Mouse (Mus musculus): ENCODE measurements around the gene Rbfox1. TPM values are rescaled to one million over a fixed set of nuclear protein-coding genes. Genes with fewer than 3 reads are reported as not detected.

The Rbfox1 gene
- polyA plus RNA-seq, 1 experiment = 1.4 TPM

DNA sequence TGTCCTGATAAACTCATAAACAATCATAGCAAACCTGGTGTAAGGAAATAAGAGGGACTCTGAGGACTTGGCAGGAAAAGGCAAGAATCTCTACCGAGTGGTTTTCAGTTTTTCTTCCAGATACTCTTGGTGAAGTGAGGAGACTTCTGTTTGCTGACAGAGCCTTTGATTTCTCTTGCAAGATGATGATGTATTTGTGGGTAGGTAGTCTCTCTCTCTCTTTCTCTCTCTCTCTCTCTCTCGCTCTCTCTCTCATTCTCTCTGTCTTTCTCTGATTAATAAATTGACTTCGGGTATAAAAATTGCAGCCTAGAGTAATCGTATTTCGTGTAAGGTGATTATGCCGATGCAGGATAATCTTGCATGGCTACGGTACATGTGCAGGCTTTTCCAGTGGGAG, 955.3 kb downstream of the Rbfox1 start:
- Histone ChIP-seq H3K4me3 (ENCODE audit: insufficient read depth, low read length) (no peak overlapping the region), H3K4me1 (ENCODE audit: control insufficient read depth, insufficient read depth, low read length) (peaks cover 9% of the 10 kb centered on the region), H3K27ac (ENCODE audit: insufficient read depth, low read length) (no peak overlapping the region)
- TF ChIP-seq CTCF (IDR thresholded peaks at IDR 0.05; ENCODE audit: borderline replicate concordance, insufficient read depth, low read length) (no peak), POLR2A (IDR thresholded peaks at IDR 0.05; ENCODE audit: low read depth, low read length) (no peak)

GRCm38 (mm10) chr16:6842066-6842785, 957.1 kb downstream of the Rbfox1 start:
- H3K27ac ChIP-seq (ENCODE audit: insufficient read depth, low read length) = no peak overlapping the region; the same call in 1 of the 2 replicates
- TF ChIP-seq POLR2A (IDR thresholded peaks at IDR 0.05; ENCODE audit: low read depth, low read length) (no peak), CTCF (IDR thresholded peaks at IDR 0.05; ENCODE audit: borderline replicate concordance, insufficient read depth, low read length) (no peak)
- no peak overlapping the region for H3K4me3 ChIP-seq (ENCODE audit: insufficient read depth, low read length)
- peaks cover 9% of the 10 kb centered on the region for H3K4me1 ChIP-seq (ENCODE audit: control insufficient read depth, insufficient read depth, low read length)

- Histone ChIP-seq H3K4me3 (ENCODE audit: insufficient read depth, low read length) (no peak overlapping the region), H3K27ac (ENCODE audit: insufficient read depth, low read length) (no peak overlapping the region), H3K4me1 (ENCODE audit: control insufficient read depth, insufficient read depth, low read length) (peaks cover 11% of the 10 kb centered on the region)
- TF ChIP-seq CTCF (IDR thresholded peaks at IDR 0.05; ENCODE audit: borderline replicate concordance, insufficient read depth, low read length) = no peak
- no peak for TF ChIP-seq POLR2A (IDR thresholded peaks at IDR 0.05; ENCODE audit: low read depth, low read length)
Measured at GRCm38 (mm10) chr16:6844659-6845058, 959.5 kb downstream of the Rbfox1 start.

- TF ChIP-seq POLR2A (IDR thresholded peaks at IDR 0.05; ENCODE audit: low read depth, low read length) = no peak
- no peak for TF ChIP-seq CTCF (IDR thresholded peaks at IDR 0.05; ENCODE audit: borderline replicate concordance, insufficient read depth, low read length)
- H3K4me1 ChIP-seq (ENCODE audit: control insufficient read depth, insufficient read depth, low read length) = peaks cover 2% of the 10 kb centered on the region
- no peak overlapping the region for H3K27ac ChIP-seq (ENCODE audit: insufficient read depth, low read length)
- no peak overlapping the region for H3K4me3 ChIP-seq (ENCODE audit: insufficient read depth, low read length)
Measured at GRCm38 (mm10) chr16:6851393-6851792, 966.2 kb downstream of the Rbfox1 start.

DNA sequence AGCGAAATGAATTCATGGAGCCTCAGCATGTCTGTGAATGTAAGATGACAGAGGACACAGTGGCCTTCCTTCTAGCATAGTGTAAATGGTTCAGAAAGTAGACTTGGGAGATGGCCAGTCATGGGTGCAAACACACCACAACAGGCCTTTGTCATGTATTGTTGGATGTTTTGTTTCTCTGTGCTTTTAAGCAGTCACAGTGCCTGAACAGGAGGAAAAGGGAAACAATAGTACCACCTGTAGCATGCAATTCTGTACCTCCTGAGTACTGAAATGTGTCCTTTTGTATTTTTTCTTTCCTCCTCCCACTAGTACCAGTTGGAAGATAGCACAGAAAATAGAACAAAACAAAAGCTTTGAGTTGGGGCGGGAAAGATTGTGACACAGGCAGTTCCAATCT, 968.6 kb downstream of the Rbfox1 start:
- H3K4me1 ChIP-seq (ENCODE audit: control insufficient read depth, insufficient read depth, low read length) = peaks cover 2% of the 10 kb centered on the region
- H3K4me3 ChIP-seq (ENCODE audit: insufficient read depth, low read length) = no peak overlapping the region
- no peak for TF ChIP-seq POLR2A (IDR thresholded peaks at IDR 0.05; ENCODE audit: low read depth, low read length)
- no peak for TF ChIP-seq CTCF (IDR thresholded peaks at IDR 0.05; ENCODE audit: borderline replicate concordance, insufficient read depth, low read length)
- H3K27ac ChIP-seq (ENCODE audit: insufficient read depth, low read length) = no peak overlapping the region

DNA sequence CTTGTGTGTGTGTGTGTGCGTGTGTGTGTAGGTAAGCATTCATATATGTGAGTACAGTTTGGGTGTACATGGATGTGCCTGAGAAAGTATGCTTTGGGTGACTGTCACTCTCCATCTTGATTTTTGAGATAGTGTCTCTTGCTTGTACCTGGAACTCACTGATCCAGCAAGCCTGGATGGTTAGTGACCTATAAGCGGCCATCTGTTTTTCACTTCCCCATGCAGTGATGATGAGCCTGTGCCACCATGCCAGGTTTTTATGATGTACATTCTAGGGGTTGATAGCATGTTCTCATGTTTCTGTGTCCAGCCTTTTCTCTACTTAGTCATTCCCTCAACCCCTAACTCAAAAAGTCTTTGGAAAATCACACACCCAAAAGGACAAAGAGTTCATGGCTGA, 976.5 kb downstream of the Rbfox1 start:
- H3K4me1 ChIP-seq (ENCODE audit: control insufficient read depth, insufficient read depth, low read length) = peaks cover 4% of the 10 kb centered on the region; the same call in 1 of the 2 replicates
- no peak for TF ChIP-seq CTCF (IDR thresholded peaks at IDR 0.05; ENCODE audit: borderline replicate concordance, insufficient read depth, low read length)
- no peak for TF ChIP-seq POLR2A (IDR thresholded peaks at IDR 0.05; ENCODE audit: low read depth, low read length)
- H3K4me3 ChIP-seq (ENCODE audit: insufficient read depth, low read length) = no peak overlapping the region
- no peak overlapping the region for H3K27ac ChIP-seq (ENCODE audit: insufficient read depth, low read length)

GRCm38 (mm10) chr16:6882683-6883430, 997.7 kb downstream of the Rbfox1 start:
- Histone ChIP-seq H3K27ac (ENCODE audit: insufficient read depth, low read length) (no peak overlapping the region), H3K4me3 (ENCODE audit: insufficient read depth, low read length) (no peak overlapping the region), H3K4me1 (ENCODE audit: control insufficient read depth, insufficient read depth, low read length) (peaks cover 3% of the 10 kb centered on the region; the same call in 1 of the 2 replicates)
- no peak for TF ChIP-seq CTCF (IDR thresholded peaks at IDR 0.05; ENCODE audit: borderline replicate concordance, insufficient read depth, low read length)
- no peak for TF ChIP-seq POLR2A (IDR thresholded peaks at IDR 0.05; ENCODE audit: low read depth, low read length)

- peaks cover 3% of the 10 kb centered on the region; the same call in 1 of the 2 replicates for H3K4me1 ChIP-seq (ENCODE audit: control insufficient read depth, insufficient read depth, low read length)
- TF ChIP-seq POLR2A (IDR thresholded peaks at IDR 0.05; ENCODE audit: low read depth, low read length) (no peak), CTCF (IDR thresholded peaks at IDR 0.05; ENCODE audit: borderline replicate concordance, insufficient read depth, low read length) (no peak)
- no peak overlapping the region for H3K27ac ChIP-seq (ENCODE audit: insufficient read depth, low read length)
- no peak overlapping the region for H3K4me3 ChIP-seq (ENCODE audit: insufficient read depth, low read length)
Measured at GRCm38 (mm10) chr16:6883798-6884197, 998.6 kb downstream of the Rbfox1 start.

GRCm38 (mm10) chr16:6885617-6886016, 1000.5 kb downstream of the Rbfox1 start:
- no peak overlapping the region for H3K27ac ChIP-seq (ENCODE audit: insufficient read depth, low read length)
- H3K4me3 ChIP-seq (ENCODE audit: insufficient read depth, low read length) = no peak overlapping the region
- peaks cover 6% of the 10 kb centered on the region; the same call in 1 of the 2 replicates for H3K4me1 ChIP-seq (ENCODE audit: control insufficient read depth, insufficient read depth, low read length)
- TF ChIP-seq CTCF (IDR thresholded peaks at IDR 0.05; ENCODE audit: borderline replicate concordance, insufficient read depth, low read length) (no peak), POLR2A (IDR thresholded peaks at IDR 0.05; ENCODE audit: low read depth, low read length) (no peak)

DNA sequence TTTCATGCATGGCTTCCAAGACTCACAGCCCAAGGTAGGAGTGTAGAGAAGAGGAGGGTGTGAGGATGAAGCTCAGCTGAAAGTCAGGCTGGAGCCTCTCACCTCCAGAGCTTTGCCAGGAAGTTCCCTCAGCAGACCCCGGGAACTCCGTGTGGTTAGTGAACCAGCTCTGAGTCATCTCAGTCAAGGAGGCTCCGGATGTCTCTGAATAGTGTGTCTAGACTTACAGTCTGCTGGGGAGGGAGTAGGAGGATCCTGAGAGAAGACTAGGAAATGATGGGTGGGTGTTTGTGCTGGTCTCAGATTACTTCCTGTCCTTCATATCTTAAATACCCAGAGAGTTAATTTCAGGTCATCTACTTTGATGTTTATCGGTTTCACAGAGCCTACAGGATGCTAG, 1004.1 kb downstream of the Rbfox1 start:
- Histone ChIP-seq H3K27ac (ENCODE audit: insufficient read depth, low read length) (no peak overlapping the region; the same call in 1 of the 2 replicates), H3K4me3 (ENCODE audit: insufficient read depth, low read length) (no peak overlapping the region), H3K4me1 (ENCODE audit: control insufficient read depth, insufficient read depth, low read length) (peaks cover 6% of the 10 kb centered on the region; the same call in 1 of the 2 replicates)
- TF ChIP-seq POLR2A (IDR thresholded peaks at IDR 0.05; ENCODE audit: low read depth, low read length) (no peak), CTCF (IDR thresholded peaks at IDR 0.05; ENCODE audit: borderline replicate concordance, insufficient read depth, low read length) (no peak)
